Mouse (Mus musculus): ENCODE data around the gene Iah1. TPM values are rescaled to one million over a fixed set of nuclear protein-coding genes. Genes with fewer than 3 reads are reported as not detected.

Iah1 gene
- 37.7 and 38.7 TPM in 2 replicates for polyA plus RNA-seq (2015; fragmentation: Nextera tagmentation; extraction: Ambion mirVana)

DNA sequence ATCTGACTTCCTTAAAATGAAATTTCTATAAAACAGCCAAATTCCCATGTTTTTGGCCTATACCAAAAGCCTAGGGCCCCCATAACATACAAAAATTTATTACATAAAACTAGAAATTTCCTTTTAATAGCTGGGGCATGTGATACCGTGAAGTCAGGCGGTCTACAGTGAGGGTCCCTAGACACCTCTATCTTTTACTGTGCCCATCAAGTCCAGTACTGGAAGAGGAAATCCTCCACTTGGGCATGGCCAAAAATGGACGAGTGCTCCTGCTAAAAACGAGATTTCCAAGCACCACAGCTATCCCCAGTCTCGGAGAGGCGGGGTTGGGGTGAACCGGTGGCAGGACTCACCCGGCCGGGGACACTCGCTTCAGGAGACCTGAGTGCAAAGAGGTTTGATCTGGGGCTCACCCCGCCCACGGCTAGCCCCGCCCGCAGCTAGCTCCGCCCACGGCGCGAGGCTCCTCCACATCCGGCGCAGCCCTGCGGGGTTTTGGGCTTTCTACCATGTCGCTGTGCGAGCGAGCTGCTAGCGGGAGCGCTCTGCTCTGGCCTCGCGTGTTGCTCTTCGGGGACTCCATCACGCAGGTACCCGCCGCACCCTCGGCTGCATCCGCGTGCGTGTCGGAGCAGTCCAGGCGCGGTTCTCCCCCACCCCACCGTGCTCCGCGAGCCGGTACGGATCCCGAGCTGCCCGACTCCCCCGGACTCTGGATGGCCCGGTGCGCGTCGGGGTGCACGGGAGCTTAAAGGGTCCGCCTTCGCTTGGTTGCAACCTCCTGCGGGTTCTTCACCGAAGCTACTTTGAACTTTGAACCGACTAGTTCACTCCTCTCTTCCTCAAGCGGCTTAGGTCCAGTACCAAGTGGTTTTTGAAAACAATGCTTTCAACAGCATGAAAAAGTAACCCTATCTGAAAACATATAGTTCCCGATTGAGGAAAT lies at the start of gene Iah1:
Gene Iah1 (plus strand): TSS at position 467 of the 946 bp plus-strand sequence.
- H3K9me3 ChIP-seq (replicated peaks), result no peaks in the 10 kb centered on the region

GRCm38 (mm10) chr12:21266784-21267098 lies 49.4 kb upstream of the Iah1 start:
- 77% methylated on average over 2 of the region's 2 CpGs for WGBS
- Histone ChIP-seq H3K9ac (no peak overlapping the region), H3K36me3 (peaks cover 51% of the 10 kb centered on the region), H3K4me3 (no peak overlapping the region), H3K27me3 (no peaks in the 10 kb centered on the region), H3K4me2 (no peak overlapping the region), H3K27ac (no peak overlapping the region), H3K9me3 (replicated peaks) (no peaks in the 10 kb centered on the region), H3K4me1 (replicated peaks) (peaks cover 4% of the 10 kb centered on the region)
- ATAC-seq (replicated peaks; ENCODE audit: insufficient number of reproducible peaks, insufficient read depth, low FRiP score, low read depth), result no peak

More for the DNA sequence above, at the start of gene Iah1:
- Histone ChIP-seq H3K4me2 (peak within 1 kb of the TSS; percentile 80), H3K4me3 (peak within 1 kb of the TSS; percentile 85), H3K27ac (peak within 1 kb of the TSS; percentile 81), H3K9ac (peak within 1 kb of the TSS; percentile 80), H3K4me1 (replicated peaks) (peaks cover 13% of the 10 kb centered on the region; the same call in 1 of the 2 replicates), H3K27me3 (no peaks in the 10 kb centered on the region), H3K36me3 (peaks cover 34% of the 10 kb centered on the region)
- ATAC-seq (replicated peaks; ENCODE audit: insufficient number of reproducible peaks, insufficient read depth, low FRiP score, low read depth), result peak; percentile 93
- 2% methylated on average over 59 of the region's 59 CpGs for WGBS

DNA sequence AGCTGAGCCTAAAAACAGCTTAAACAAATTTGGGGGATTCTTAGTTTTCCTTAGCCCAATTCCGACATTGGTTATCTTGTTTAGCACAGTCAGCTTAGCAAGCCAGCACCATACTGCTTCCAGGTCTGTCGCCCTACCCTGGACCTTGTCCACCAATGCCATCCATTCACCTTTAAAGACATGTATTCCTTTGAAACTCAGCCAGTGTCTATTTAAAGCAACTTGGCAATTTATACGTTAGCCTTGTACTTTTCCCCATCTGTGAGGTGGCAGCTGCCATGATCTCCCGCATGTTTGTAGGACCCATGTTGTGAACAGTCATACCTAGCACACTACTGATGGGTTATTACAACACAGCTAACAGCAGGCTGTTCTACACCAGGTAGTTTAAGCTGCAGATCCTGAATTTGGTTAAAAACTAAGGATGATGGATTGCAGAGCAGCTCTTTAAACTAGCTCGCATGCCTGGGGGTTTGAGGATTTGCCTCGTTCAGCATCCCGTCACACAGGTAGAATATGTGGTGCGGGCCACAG lies 48.0 kb upstream of the Iah1 start:
- no peak for ATAC-seq (replicated peaks; ENCODE audit: insufficient number of reproducible peaks, insufficient read depth, low FRiP score, low read depth)
- Histone ChIP-seq H3K4me2 (no peak overlapping the region), H3K4me3 (no peak overlapping the region), H3K4me1 (replicated peaks) (peaks cover 4% of the 10 kb centered on the region), H3K27me3 (no peaks in the 10 kb centered on the region), H3K9me3 (replicated peaks) (no peaks in the 10 kb centered on the region), H3K27ac (no peak overlapping the region), H3K36me3 (peaks cover 59% of the 10 kb centered on the region), H3K9ac (no peak overlapping the region)
- WGBS, result 87% methylated on average over 8 of the region's 8 CpGs

GRCm38 (mm10) chr12:21274446-21274845 lies 41.7 kb upstream of the Iah1 start:
- Histone ChIP-seq H3K36me3 (peaks cover 41% of the 10 kb centered on the region), H3K27me3 (no peaks in the 10 kb centered on the region), H3K9me3 (replicated peaks) (no peaks in the 10 kb centered on the region), H3K27ac (no peak overlapping the region), H3K9ac (no peak overlapping the region), H3K4me3 (no peak overlapping the region), H3K4me1 (replicated peaks) (no peaks in the 10 kb centered on the region), H3K4me2 (no peak overlapping the region)
- WGBS, result 78% methylated on average over 7 of the region's 7 CpGs
- ATAC-seq (replicated peaks; ENCODE audit: insufficient number of reproducible peaks, insufficient read depth, low FRiP score, low read depth), result no peak

DNA sequence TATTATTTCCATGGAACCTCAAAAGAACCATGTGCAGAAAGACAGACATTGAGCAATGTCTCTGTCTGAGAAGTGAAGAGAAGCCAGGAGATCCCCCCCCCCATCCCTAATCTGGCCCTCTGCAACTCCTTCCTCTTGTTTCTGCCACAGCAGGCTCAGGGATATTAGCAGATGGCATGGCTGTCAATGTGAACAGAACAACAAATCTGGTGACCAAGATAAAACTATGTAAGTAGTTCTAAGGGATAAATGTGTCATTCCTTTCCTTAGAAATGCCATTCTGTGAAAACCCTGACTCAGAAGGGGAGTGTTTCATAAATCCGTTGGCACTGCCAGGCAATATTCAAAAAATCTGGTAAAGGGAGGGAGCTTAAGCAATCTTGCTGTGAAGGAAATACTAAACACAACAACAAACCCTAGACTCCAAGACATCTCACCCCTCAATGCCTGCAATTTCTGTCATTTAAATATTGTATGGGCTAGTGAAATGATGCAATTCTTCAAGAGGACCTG lies 38.8 kb upstream of the Iah1 start:
- no peak overlapping the region for H3K4me3 ChIP-seq
- H3K27me3 ChIP-seq, result no peaks in the 10 kb centered on the region
- H3K27ac ChIP-seq, result no peak overlapping the region
- H3K9ac ChIP-seq, result no peak overlapping the region
- no peaks in the 10 kb centered on the region for H3K9me3 ChIP-seq (replicated peaks)
- ATAC-seq (replicated peaks; ENCODE audit: insufficient number of reproducible peaks, insufficient read depth, low FRiP score, low read depth), result no peak
- 73% methylated on average over 1 of the region's 1 CpGs for WGBS
- H3K4me1 ChIP-seq (replicated peaks), result no peaks in the 10 kb centered on the region
- H3K4me2 ChIP-seq, result no peak overlapping the region
- peaks cover 18% of the 10 kb centered on the region for H3K36me3 ChIP-seq

- Histone ChIP-seq H3K36me3 (no peaks in the 10 kb centered on the region), H3K4me1 (replicated peaks) (peaks cover 26% of the 10 kb centered on the region), H3K4me2 (peak within 1 kb of the TSS; percentile 89), H3K27ac (peak within 1 kb of the TSS; percentile 92), H3K4me3 (peak within 1 kb of the TSS; percentile 97), H3K9me3 (replicated peaks) (no peaks in the 10 kb centered on the region), H3K9ac (peak within 1 kb of the TSS; percentile 96), H3K27me3 (no peaks in the 10 kb centered on the region)
- 55% methylated on average over 11 of the region's 11 CpGs for WGBS
- no peak for ATAC-seq (replicated peaks; ENCODE audit: insufficient number of reproducible peaks, insufficient read depth, low FRiP score, low read depth)
Observed at GRCm38 (mm10) chr12:21284761-21285441, 31.3 kb upstream of the Iah1 start, which contains the start of gene Cpsf3. Gene Cpsf3 (plus strand): TSS chr12:21285391.

DNA sequence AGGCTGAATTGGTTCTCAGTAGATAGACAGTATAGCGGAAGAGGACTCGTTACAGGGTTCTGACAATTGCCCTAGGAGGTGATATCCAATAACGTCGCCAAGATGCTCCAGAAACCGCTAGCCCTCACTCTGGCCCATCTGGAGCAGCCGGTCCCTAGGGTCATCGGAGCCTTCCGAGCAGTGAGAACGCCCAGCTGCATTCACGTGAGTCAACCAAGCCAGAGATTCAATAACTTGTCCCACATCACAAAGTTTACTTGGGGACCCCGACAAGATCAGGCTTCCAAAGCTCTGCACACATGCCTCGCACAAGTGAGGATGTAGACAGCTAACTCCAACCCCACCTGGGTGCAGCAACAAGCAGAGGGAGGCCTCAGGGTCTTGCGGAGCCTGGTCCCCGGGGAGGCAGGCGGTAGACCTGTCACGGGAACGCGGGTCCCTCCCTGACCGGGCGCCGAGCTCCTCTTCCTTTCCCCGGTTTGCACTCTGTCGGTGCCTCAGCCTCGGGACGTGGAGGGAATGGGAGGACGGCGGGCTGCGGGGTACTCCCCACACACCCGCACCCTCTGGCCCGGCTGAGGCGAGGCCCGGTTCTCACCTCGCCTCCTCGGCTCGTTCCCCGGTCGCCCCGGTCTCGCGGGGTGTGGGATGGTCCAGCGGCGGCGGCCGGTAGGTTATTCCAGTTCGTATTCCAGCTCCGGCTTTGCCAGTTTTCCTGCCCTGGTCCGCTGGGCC lies 30.5 kb upstream of the Iah1 start:
- peaks cover 7% of the 10 kb centered on the region for H3K36me3 ChIP-seq
- peaks cover 26% of the 10 kb centered on the region for H3K4me1 ChIP-seq (replicated peaks)
- H3K27ac ChIP-seq, result peak overlapping the region; percentile 92
- H3K4me3 ChIP-seq, result peak overlapping the region; percentile 97
- no peaks in the 10 kb centered on the region for H3K9me3 ChIP-seq (replicated peaks)
- peak overlapping the region; percentile 89 for H3K4me2 ChIP-seq
- WGBS, result under 1% methylated on average over 47 of the region's 47 CpGs
- H3K9ac ChIP-seq, result peak overlapping the region; percentile 96
- ATAC-seq (replicated peaks; ENCODE audit: insufficient number of reproducible peaks, insufficient read depth, low FRiP score, low read depth), result peak; percentile 81
- no peaks in the 10 kb centered on the region for H3K27me3 ChIP-seq

DNA sequence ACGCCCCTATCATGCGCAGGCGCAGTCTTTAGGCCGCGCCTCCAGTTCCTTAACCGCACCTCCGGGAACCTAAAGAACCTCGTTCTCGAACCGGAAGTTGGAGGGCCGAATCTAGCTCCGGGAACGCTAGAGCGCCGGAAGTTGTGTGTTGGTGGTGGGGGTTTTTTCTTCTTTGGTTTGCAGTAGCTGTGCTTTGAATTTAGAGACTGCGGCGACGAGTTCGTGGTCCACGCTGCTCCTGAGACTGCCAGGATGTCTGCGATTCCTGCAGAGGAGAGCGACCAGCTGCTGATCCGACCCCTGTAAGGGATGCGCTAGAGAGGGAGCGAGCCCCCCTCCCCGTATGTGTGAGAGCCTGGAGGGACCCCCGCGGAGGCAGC lies 30.0 kb upstream of the Iah1 start, which contains the start of gene Itgb1bp1:
Gene Itgb1bp1 (minus strand): TSS at position 42 of the 380 bp plus-strand sequence.
- no peaks in the 10 kb centered on the region for H3K9me3 ChIP-seq (replicated peaks)
- peak within 1 kb of the TSS; percentile 96 for H3K9ac ChIP-seq
- no peaks in the 10 kb centered on the region for H3K27me3 ChIP-seq
- peak within 1 kb of the TSS; percentile 92 for H3K27ac ChIP-seq
- peak within 1 kb of the TSS; percentile 97 for H3K4me3 ChIP-seq
- peaks cover 26% of the 10 kb centered on the region for H3K4me1 ChIP-seq (replicated peaks)
- 0% methylated on average over 28 of the region's 28 CpGs for WGBS
- peak within 1 kb of the TSS; percentile 89 for H3K4me2 ChIP-seq
- H3K36me3 ChIP-seq, result peaks cover 12% of the 10 kb centered on the region
- ATAC-seq (replicated peaks; ENCODE audit: insufficient number of reproducible peaks, insufficient read depth, low FRiP score, low read depth), result peak; percentile 95

DNA sequence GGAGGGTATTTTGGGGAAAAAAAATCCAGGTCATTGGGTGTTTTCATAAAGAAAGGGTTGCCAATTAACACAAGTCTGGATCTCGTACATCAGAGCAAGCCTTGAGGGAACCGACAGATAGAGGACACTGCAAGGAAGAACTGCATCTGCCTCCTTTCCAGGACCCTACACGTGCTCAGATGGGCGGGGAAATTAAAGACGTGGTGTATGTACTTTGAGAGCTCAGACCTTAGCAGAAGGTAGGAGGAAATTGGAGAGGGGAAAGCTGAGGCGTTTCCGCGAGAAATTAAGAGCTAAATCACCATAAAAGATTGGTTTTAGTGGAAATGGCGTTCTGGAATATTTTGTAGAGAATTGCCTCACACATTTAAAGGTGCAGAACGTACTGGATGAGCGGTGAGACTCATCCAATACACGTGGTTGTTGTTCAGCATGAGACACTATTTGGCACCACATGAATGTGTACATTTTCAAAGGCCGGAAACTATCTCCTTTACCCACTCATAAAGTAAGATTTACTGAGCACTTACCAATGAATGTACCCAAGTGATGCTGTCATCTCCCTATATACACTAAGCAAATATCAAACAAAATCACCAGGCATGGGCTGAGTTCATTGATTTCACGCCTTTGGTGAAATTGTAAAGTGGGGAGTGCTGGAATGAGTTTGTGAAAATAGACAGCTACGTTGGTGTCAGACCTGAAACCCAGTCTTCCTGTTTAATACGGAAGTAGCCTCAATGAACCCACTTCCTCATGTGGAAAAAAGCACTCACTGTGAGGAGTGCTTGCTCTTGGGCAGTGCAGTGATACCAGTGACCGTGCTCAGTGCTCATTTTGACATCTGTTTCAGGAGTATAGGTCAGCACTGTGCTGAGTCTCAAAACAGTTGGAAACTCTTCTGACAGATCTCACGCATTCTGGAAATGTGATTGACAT lies 29.2 kb upstream of the Iah1 start:
- Histone ChIP-seq H3K4me2 (peak overlapping the region; percentile 89), H3K9me3 (replicated peaks) (no peaks in the 10 kb centered on the region), H3K27me3 (no peaks in the 10 kb centered on the region), H3K9ac (peak overlapping the region; percentile 96), H3K27ac (peak overlapping the region; percentile 92), H3K36me3 (peaks cover 19% of the 10 kb centered on the region), H3K4me3 (peak overlapping the region; percentile 97), H3K4me1 (replicated peaks) (peaks cover 26% of the 10 kb centered on the region)
- no peak for ATAC-seq (replicated peaks; ENCODE audit: insufficient number of reproducible peaks, insufficient read depth, low FRiP score, low read depth)
- 28% methylated on average over 18 of the region's 18 CpGs for WGBS

Measured in heart, embryonic 15.5 days (tissue).